Mouse (Mus musculus): Measurements from ENCODE around the gene Maml1. TPM values are rescaled to one million over a fixed set of nuclear protein-coding genes. Genes with fewer than 3 reads are reported as not detected.

Gene Maml1
- polyA plus RNA-seq, 1 experiment from 2014 or later = 3.0 TPM

GRCm38 (mm10) chr11:50217811-50218210, 74.3 kb downstream of the Maml1 start:
- no peaks in the 10 kb centered on the region for H3K36me3 ChIP-seq (ENCODE audit: control insufficient read depth, insufficient read depth, low read length)
- no peak overlapping the region for H3K4me2 ChIP-seq (ENCODE audit: low read depth, low read length)
- 52% methylated on average over 4 of the region's 4 CpGs for WGBS
- peaks cover 31% of the 10 kb centered on the region for H3K4me1 ChIP-seq (ENCODE audit: control insufficient read depth, insufficient read depth, low read length)
- no peaks in the 10 kb centered on the region for H3K9me3 ChIP-seq (ENCODE audit: control insufficient read depth, low read length)
- H3K9ac ChIP-seq (ENCODE audit: low read depth, low read length) = no peak overlapping the region
- peak overlapping the region; percentile 34 for H3K27ac ChIP-seq (ENCODE audit: low read length)
- H3K27me3 ChIP-seq (replicated peaks; ENCODE audit: control insufficient read depth, insufficient read depth, low read length) = no peaks in the 10 kb centered on the region
- ATAC-seq = no peak
- H3K4me3 ChIP-seq (ENCODE audit: low read length) = no peak overlapping the region

DNA sequence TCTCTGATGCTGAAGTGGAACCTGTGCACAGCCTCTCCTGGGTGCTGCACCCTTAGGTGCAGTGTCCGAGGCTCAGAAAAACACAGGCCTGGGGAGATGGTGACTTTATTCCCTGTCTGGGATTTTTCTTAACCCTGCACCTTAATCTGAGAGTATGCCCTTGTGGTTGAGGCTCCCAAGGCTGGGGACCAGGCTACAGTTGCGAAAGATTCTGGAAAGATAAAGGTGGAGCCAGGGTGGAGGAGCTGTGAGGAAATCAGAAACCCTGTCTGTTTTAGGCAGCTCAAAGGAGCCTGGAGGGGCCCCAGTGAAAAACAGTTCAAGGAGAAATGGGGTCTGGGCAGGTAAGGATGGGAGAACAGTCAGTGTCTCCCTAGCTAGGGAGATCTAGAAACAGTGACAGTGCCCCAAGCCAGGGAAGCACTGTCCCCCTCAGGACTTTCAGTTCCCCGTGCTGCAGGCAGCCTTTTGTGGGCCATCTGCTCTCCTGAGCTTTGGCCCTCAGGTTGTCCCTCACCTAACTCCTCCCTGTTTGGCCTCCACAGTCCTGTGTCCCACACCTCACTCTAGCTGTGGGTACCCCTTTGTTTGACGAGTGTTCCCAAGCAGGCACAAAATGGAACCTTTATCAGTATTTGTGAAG, 75.3 kb downstream of the Maml1 start:
- no peak overlapping the region for H3K4me2 ChIP-seq (ENCODE audit: low read depth, low read length)
- no peaks in the 10 kb centered on the region for H3K36me3 ChIP-seq (ENCODE audit: control insufficient read depth, insufficient read depth, low read length)
- H3K27me3 ChIP-seq (replicated peaks; ENCODE audit: control insufficient read depth, insufficient read depth, low read length) = no peaks in the 10 kb centered on the region
- peaks cover 36% of the 10 kb centered on the region for H3K4me1 ChIP-seq (ENCODE audit: control insufficient read depth, insufficient read depth, low read length)
- 69% methylated on average over 4 of the region's 4 CpGs for WGBS
- H3K4me3 ChIP-seq (ENCODE audit: low read length) = no peak overlapping the region
- H3K9me3 ChIP-seq (ENCODE audit: control insufficient read depth, low read length) = no peaks in the 10 kb centered on the region
- no peak overlapping the region; the same call in 1 of the 2 replicates for H3K9ac ChIP-seq (ENCODE audit: low read depth, low read length)
- no peak for ATAC-seq
- no peak overlapping the region for H3K27ac ChIP-seq (ENCODE audit: low read length)

DNA sequence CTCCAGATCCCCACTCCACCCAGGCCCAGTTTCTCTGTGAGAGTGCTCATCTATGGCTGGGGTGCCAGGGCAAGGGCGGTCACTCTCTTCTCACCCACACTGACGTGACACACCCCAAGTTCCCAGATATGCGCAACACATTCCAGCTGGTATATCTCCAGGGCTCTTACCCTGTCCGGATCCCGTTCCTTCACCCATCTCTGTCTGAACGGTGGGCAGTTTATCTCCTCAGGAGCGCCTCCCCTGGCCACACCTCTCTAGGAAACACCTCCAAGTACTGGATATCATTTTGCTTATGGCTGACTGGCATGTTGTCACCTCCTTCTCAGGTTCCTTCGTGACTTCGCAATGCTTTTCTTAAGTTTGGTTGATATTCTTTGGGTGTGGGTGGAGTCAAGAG, 76.5 kb downstream of the Maml1 start:
- H3K27me3 ChIP-seq (replicated peaks; ENCODE audit: control insufficient read depth, insufficient read depth, low read length) = no peaks in the 10 kb centered on the region
- H3K4me2 ChIP-seq (ENCODE audit: low read depth, low read length) = no peak overlapping the region
- H3K36me3 ChIP-seq (ENCODE audit: control insufficient read depth, insufficient read depth, low read length) = no peaks in the 10 kb centered on the region
- no peak overlapping the region for H3K27ac ChIP-seq (ENCODE audit: low read length)
- H3K9me3 ChIP-seq (ENCODE audit: control insufficient read depth, low read length) = no peaks in the 10 kb centered on the region
- ATAC-seq = no peak
- H3K9ac ChIP-seq (ENCODE audit: low read depth, low read length) = no peak overlapping the region
- H3K4me3 ChIP-seq (ENCODE audit: low read length) = no peak overlapping the region
- H3K4me1 ChIP-seq (ENCODE audit: control insufficient read depth, insufficient read depth, low read length) = peaks cover 42% of the 10 kb centered on the region
- WGBS = 37% methylated on average over 9 of the region's 9 CpGs

DNA sequence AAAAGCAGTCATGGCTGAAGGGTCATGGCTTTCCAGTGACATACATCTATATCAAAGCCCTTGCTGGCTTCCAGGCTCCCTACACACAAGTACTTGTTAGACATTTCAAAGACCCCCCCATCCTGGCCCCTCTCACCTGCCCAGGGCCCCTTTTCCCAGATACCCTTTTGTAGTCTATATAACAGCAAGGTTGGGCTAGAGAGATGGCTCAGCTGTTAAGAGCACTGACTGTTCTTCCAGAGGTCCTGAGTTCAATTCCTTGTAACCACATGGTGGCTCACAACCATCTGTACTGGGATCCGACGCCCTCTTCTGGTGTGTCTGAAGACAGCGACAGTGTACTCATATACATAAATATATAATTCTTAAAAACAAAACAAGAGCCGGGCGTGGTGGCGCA, 77.5 kb downstream of the Maml1 start:
- no peaks in the 10 kb centered on the region for H3K27me3 ChIP-seq (replicated peaks; ENCODE audit: control insufficient read depth, insufficient read depth, low read length)
- no peak for ATAC-seq
- no peak overlapping the region for H3K27ac ChIP-seq (ENCODE audit: low read length)
- 89% methylated on average over 6 of the region's 6 CpGs for WGBS
- H3K36me3 ChIP-seq (ENCODE audit: control insufficient read depth, insufficient read depth, low read length) = no peaks in the 10 kb centered on the region
- no peak overlapping the region for H3K9ac ChIP-seq (ENCODE audit: low read depth, low read length)
- H3K4me3 ChIP-seq (ENCODE audit: low read length) = no peak overlapping the region
- no peak overlapping the region for H3K4me2 ChIP-seq (ENCODE audit: low read depth, low read length)
- H3K9me3 ChIP-seq (ENCODE audit: control insufficient read depth, low read length) = no peaks in the 10 kb centered on the region
- H3K4me1 ChIP-seq (ENCODE audit: control insufficient read depth, insufficient read depth, low read length) = peaks cover 39% of the 10 kb centered on the region

- Histone ChIP-seq H3K4me2 (ENCODE audit: low read depth, low read length) (peak overlapping the region; percentile 7; the same call in 1 of the 2 replicates), H3K27me3 (replicated peaks; ENCODE audit: control insufficient read depth, insufficient read depth, low read length) (no peaks in the 10 kb centered on the region), H3K36me3 (ENCODE audit: control insufficient read depth, insufficient read depth, low read length) (no peaks in the 10 kb centered on the region), H3K9ac (ENCODE audit: low read depth, low read length) (no peak overlapping the region), H3K4me1 (ENCODE audit: control insufficient read depth, insufficient read depth, low read length) (peaks cover 47% of the 10 kb centered on the region), H3K9me3 (ENCODE audit: control insufficient read depth, low read length) (no peaks in the 10 kb centered on the region), H3K27ac (ENCODE audit: low read length) (peak overlapping the region; percentile 73), H3K4me3 (ENCODE audit: low read length) (no peak overlapping the region)
- WGBS = 47% methylated on average over 11 of the region's 11 CpGs
- peak; percentile 51 for ATAC-seq
Observed at GRCm38 (mm10) chr11:50212848-50213758, 79.0 kb downstream of the Maml1 start.

GRCm38 (mm10) chr11:50212060-50212739, 79.9 kb downstream of the Maml1 start:
- Histone ChIP-seq H3K27ac (ENCODE audit: low read length) (peak overlapping the region; percentile 73; the same call in 1 of the 2 replicates), H3K27me3 (replicated peaks; ENCODE audit: control insufficient read depth, insufficient read depth, low read length) (no peaks in the 10 kb centered on the region), H3K4me1 (ENCODE audit: control insufficient read depth, insufficient read depth, low read length) (peaks cover 38% of the 10 kb centered on the region), H3K9ac (ENCODE audit: low read depth, low read length) (no peak overlapping the region), H3K4me2 (ENCODE audit: low read depth, low read length) (no peak overlapping the region), H3K4me3 (ENCODE audit: low read length) (no peak overlapping the region), H3K36me3 (ENCODE audit: control insufficient read depth, insufficient read depth, low read length) (peaks cover 4% of the 10 kb centered on the region; the same call in 1 of the 2 replicates), H3K9me3 (ENCODE audit: control insufficient read depth, low read length) (no peaks in the 10 kb centered on the region)
- ATAC-seq = no peak
- WGBS = 71% methylated on average over 3 of the region's 3 CpGs

- no peak overlapping the region for H3K27ac ChIP-seq (ENCODE audit: low read length)
- peaks cover 34% of the 10 kb centered on the region for H3K4me1 ChIP-seq (ENCODE audit: control insufficient read depth, insufficient read depth, low read length)
- H3K4me3 ChIP-seq (ENCODE audit: low read length) = peak overlapping the region; percentile 99
- ATAC-seq = no peak
- H3K27me3 ChIP-seq (replicated peaks; ENCODE audit: control insufficient read depth, insufficient read depth, low read length) = no peaks in the 10 kb centered on the region
- WGBS = 85% methylated on average over 3 of the region's 3 CpGs
- peak overlapping the region; percentile 59 for H3K4me2 ChIP-seq (ENCODE audit: low read depth, low read length)
- H3K9ac ChIP-seq (ENCODE audit: low read depth, low read length) = peak overlapping the region; percentile 98; the same call in 1 of the 2 replicates
- peaks cover 11% of the 10 kb centered on the region for H3K36me3 ChIP-seq (ENCODE audit: control insufficient read depth, insufficient read depth, low read length)
- no peaks in the 10 kb centered on the region for H3K9me3 ChIP-seq (ENCODE audit: control insufficient read depth, low read length)
Observed at GRCm38 (mm10) chr11:50211322-50212059, 80.6 kb downstream of the Maml1 start.

- Histone ChIP-seq H3K4me2 (ENCODE audit: low read depth, low read length) (peak within 1 kb of the TSS; percentile 59), H3K27ac (ENCODE audit: low read length) (peak within 1 kb of the TSS; percentile 99), H3K27me3 (replicated peaks; ENCODE audit: control insufficient read depth, insufficient read depth, low read length) (no peaks in the 10 kb centered on the region), H3K4me1 (ENCODE audit: control insufficient read depth, insufficient read depth, low read length) (peaks cover 31% of the 10 kb centered on the region), H3K9ac (ENCODE audit: low read depth, low read length) (peak within 1 kb of the TSS; percentile 98), H3K4me3 (ENCODE audit: low read length) (peak within 1 kb of the TSS; percentile 99), H3K36me3 (ENCODE audit: control insufficient read depth, insufficient read depth, low read length) (peaks cover 18% of the 10 kb centered on the region), H3K9me3 (ENCODE audit: control insufficient read depth, low read length) (no peaks in the 10 kb centered on the region)
- WGBS = under 1% methylated on average over 48 of the region's 48 CpGs
- ATAC-seq = peak; percentile 81
Observed at GRCm38 (mm10) chr11:50210505-50211151, 81.5 kb downstream of the Maml1 start, which contains the start of the genes Sqstm1 and Mgat4b. TSS of gene Sqstm1 (minus strand) at chr11:50210827. TSS of gene Mgat4b (plus strand) at chr11:50210890.

Measured in intestine, embryonic 16.5 days (tissue).